Mouse (Mus musculus) heart, adult 2 months (tissue): ENCODE results near the gene Cav2. TPM values are rescaled to one million over a fixed set of nuclear protein-coding genes. Genes with fewer than 3 reads are reported as not detected.

Experiments
- DNase-seq, 2 experiments: peaks; one replicate each; pipeline ENCODE4 v3.0.0; 2021
- H3K27ac ChIP-seq: fragments of 200-600 bp; 2 replicates; pipeline ENCODE4 v1.8.1; 2022
- H3K27me3 ChIP-seq: fragments of 200-500 bp; 2 replicates; pipeline ENCODE4 v1.6.1; 2012; ENCODE audit warnings: mild to moderate bottlenecking, low read length, inconsistent platforms, mixed read lengths; ENCODE audit not compliant: control insufficient read depth, insufficient read depth
- H3K36me3 ChIP-seq: fragments of 200-500 bp; 2 replicates; pipeline ENCODE4 v1.6.1; 2012; ENCODE audit warnings: low read length, inconsistent platforms; ENCODE audit not compliant: control insufficient read depth, insufficient read depth
- H3K4me1 ChIP-seq: fragments of 200-500 bp; 2 replicates; pipeline ENCODE4 v1.6.1; 2011; ENCODE audit warnings: low read length; ENCODE audit not compliant: control insufficient read depth, insufficient read depth
- H3K4me3 ChIP-seq: fragments of 200-600 bp; 2 replicates; pipeline ENCODE4 v1.8.1; 2022
- H3K79me2 ChIP-seq: fragments of 200-500 bp; replicated peaks from 2 replicates; pipeline ENCODE4 v1.6.1; 2012; ENCODE audit warnings: mild to moderate bottlenecking, inconsistent platforms, low read length, moderate library complexity, mixed read lengths; ENCODE audit not compliant: control insufficient read depth, insufficient read depth
- H3K9ac ChIP-seq: fragments of 200-500 bp; 2 replicates; pipeline ENCODE4 v1.6.1; 2012; ENCODE audit warnings: low read depth, mild to moderate bottlenecking, control low read depth, inconsistent platforms, low read length, mixed read lengths
- CTCF ChIP-seq: fragments of 200-600 bp; IDR thresholded peaks from 2 replicates; pipeline ENCODE4 v1.8.1; 2022; ENCODE audit warnings: antibody characterized with exemption, mild to moderate bottlenecking, moderate library complexity
- EP300 ChIP-seq: fragments of 200-500 bp; IDR thresholded peaks from 2 replicates; pipeline ENCODE4 v1.6.1; 2011; ENCODE audit warnings: low read depth, low read length, control low read depth; ENCODE audit not compliant: insufficient read depth
- POLR2A ChIP-seq: fragments of 200-500 bp; IDR thresholded peaks from 2 replicates; pipeline ENCODE4 v1.6.1; 2011; ENCODE audit warnings: mild to moderate bottlenecking, low read depth, low read length, control low read depth; ENCODE audit not compliant: insufficient read depth
- WGBS: fragments of 180-500 bp; shearing (Covaris S2); methylation state at CpG from one replicate; pipeline ENCODE4 v1.1.7; 2018; 5-methylcytosine and 5-hydroxymethylcytosine counted together
- intact Hi-C: fragments of 180-260 bp; cut with DNase I; formaldehyde crosslinking; loops from one replicate; pipeline ENCODE4 v1.15.1; 2025
- polyA plus RNA-seq: library from polyadenylated mRNA; depleted of rRNA; stranded (reverse); fragments of >200 nt; gene quantifications from 2 replicates; pipeline ENCODE4 v1.2.3, GENCODE M21; 2012
- total RNA-seq, 2 experiments: library from RNA; stranded (reverse); gene quantifications; 2 replicates each; pipeline ENCODE4 v1.2.3; 2021

The Cav2 gene
- total and polyA plus RNA-seq, 3 experiments, result 40.7 to 54.2 (median 44.8) TPM

DNA sequence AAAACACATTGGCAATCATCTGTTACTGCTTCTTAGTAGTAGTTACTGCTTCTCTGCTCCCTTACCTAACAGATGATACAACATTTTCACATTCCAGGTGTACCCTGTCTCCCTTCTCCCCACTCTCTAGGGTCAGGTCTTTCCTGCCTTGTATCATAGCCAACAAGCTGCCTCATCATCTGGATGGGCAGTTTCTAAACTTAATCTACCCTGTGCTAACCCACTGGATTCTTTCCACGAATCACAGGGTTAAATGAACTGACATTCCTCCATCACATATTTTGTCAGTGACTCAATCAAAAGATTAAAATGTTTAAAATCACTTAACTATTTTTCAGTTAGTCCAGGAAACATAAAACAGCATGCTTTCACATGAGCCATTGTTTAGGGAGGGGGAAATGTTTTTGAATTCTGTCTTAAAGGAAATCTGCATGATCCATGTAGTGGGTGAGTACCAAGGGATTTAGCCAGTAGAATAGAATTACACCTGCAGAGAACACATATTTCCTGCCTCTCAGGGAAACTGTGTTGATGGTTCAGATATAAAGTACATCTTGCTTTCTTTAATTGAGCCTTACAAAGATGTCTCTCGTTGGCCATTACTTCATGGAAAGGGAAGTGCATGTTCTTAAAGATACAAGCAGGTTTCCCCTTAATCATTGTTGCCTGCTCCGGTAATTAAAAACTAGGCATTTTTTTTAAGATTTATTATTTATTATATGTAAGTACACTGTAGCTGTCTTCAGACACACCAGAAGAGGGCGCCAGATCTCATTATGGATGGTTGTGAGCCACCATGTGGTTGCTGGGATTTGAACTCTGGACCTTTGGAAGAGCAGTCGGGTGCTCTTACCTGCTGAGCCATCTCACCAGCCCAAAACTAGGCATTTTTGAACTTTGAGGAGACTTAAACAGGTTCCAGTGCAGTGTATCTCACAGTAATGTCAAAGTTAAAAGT is 34.0 kb downstream of the Cav2 start:
- Histone ChIP-seq H3K4me3 (peak overlapping the region; percentile 36), H3K27me3 (no peaks in the 10 kb centered on the region), H3K27ac (peak overlapping the region; percentile 81), H3K36me3 (peaks cover 43% of the 10 kb centered on the region), H3K79me2 (no peaks in the 10 kb centered on the region), H3K9ac (peak overlapping the region; percentile 38; the same call in 1 of the 2 replicates), H3K4me1 (peaks cover 15% of the 10 kb centered on the region)
- WGBS, result 48% methylated on average over 5 of the region's 5 CpGs
- no peak for DNase-seq
- intact Hi-C loops, result loop anchor here (2.0 kb wide), 1 partner anchor 118 kb away; no protein-coding TSS in a partner anchor
- TF ChIP-seq EP300 (no peak), CTCF (peak; percentile 56)

DNA sequence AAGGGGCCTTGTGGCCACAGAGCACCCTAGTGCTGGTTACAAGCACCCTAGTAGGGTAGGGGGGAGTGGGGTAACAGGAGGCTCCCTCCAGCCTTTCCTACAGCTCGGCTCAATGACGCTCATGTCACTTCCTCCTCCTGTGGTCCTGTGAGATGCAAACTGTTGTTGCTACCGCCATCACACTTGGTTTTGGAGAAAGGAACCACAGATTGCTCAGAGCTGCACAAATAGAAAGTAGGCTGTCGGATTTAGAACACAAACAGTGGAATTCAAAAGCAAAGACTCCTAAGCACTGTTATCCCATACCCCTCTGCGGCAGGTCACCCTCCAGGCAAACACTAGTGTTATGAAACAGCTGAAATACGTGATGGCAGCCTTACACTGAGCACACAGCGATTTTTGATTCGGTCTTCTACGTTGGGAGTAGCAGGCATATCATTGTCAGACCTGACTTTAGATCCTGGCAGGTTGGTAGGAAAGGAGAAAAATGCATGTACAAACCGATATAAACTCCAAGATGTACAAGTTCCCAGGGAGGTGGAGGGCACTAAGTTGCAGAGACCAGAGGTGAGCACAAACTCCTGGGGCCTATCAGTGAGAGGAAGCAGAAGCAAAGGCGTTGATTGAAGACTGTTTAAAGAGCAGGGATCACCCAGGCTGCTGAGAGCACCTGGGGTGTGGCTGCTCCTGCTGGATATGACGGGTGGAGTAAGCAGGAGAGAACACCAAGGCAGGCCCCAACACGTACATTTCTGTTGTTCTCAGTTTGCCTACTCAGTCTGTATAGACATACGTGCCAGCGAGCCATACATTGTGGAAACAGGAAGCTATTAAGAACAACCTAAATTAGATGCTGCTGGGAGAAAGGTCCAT is 35.5 kb downstream of the Cav2 start:
- intact Hi-C loops, result loop anchor here (2.0 kb wide), 1 partner anchor 36 kb away; no protein-coding TSS in a partner anchor
- Histone ChIP-seq H3K27ac (peak overlapping the region; percentile 81), H3K27me3 (no peaks in the 10 kb centered on the region), H3K79me2 (no peaks in the 10 kb centered on the region), H3K4me1 (peaks cover 20% of the 10 kb centered on the region), H3K36me3 (peaks cover 58% of the 10 kb centered on the region), H3K4me3 (peak overlapping the region; percentile 25), H3K9ac (peak overlapping the region; percentile 25; the same call in 1 of the 2 replicates)
- 52% methylated on average over 15 of the region's 15 CpGs for WGBS
- DNase-seq, result no peak
- TF ChIP-seq POLR2A, result 0 out of 2 replicates have a peak, but pooled peaks have one; percentile 9
- TF ChIP-seq CTCF, result no peak

DNA sequence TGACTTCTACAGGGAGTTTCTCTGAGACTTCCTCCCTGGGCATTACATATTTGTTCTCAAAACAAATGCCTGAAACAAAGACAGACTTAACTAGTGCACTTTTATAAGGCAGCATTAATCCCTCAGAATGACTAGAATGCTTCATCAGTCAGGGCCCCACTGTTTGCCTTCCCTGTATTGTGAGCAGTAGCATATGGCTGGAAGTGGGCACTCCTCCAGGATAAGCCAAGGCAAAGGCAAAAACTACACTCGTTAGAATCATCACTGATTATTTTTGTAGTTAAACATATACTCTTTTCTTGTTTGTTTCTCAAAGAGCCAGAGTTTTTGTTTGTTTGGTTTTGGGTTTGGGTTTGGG is 36.2 kb downstream of the Cav2 start:
- WGBS, result 23% methylated on average over 1 of the region's 1 CpGs
- Histone ChIP-seq H3K4me3 (peak overlapping the region; percentile 2; the same call in 1 of the 2 replicates), H3K9ac (no peak overlapping the region; the same call in 1 of the 2 replicates), H3K36me3 (peaks cover 64% of the 10 kb centered on the region), H3K4me1 (peaks cover 20% of the 10 kb centered on the region), H3K79me2 (no peaks in the 10 kb centered on the region), H3K27ac (peak overlapping the region; percentile 81), H3K27me3 (no peaks in the 10 kb centered on the region)
- intact Hi-C loops, result loop anchor here (2.0 kb wide), 1 partner anchor 36 kb away; no protein-coding TSS in a partner anchor
- DNase-seq, result no peak
- TF ChIP-seq EP300 (no peak), CTCF (no peak), POLR2A (no peak)

DNA sequence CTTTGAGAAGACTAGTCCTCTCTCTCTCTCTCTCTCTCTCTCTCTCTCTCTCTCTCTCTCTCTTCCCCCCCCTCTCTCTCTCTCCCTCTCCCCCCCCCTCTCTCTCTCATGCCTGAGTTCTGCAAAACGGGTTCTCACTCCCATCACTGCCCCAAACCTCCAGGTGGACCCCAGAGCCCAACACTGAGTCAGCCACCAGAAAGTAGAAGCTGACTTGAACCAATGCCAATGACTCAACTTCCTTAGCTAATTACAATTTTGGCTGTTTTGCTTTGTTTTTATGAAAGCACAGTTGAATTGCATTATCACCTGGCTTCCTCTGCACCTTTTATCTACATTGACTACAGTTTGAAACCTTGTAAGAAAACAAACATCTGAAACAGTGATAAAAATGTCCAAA is 37.0 kb downstream of the Cav2 start:
- DNase-seq, result no peak

DNA sequence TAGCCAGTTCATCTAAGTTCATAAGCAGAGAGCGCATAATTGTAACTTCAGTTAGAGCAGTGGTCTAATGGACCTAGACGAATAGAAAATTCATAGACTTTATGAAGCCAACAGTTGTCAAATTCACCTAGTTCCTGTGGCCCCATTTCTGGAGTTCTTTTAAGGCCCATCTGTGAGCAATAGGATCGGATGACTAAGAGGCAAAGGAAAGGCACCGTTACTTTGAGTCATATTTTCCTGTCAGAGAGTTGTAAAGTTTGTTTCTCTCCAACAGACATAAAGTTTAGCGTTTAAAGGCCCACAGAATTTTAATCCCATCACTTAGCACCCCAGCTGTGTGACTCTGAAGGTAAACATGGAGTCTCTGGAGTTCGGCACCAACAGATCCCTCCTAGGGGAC is 41.0 kb downstream of the Cav2 start:
- no peak for DNase-seq
- intact Hi-C loops, result no loop called here
- H3K79me2 ChIP-seq, result peaks cover 1% of the 10 kb centered on the region; the same call in 1 of the 2 replicates
- H3K4me1 ChIP-seq, result peaks cover 14% of the 10 kb centered on the region
- H3K4me3 ChIP-seq, result no peak overlapping the region
- H3K27ac ChIP-seq, result peak overlapping the region; percentile 22
- H3K27me3 ChIP-seq, result no peaks in the 10 kb centered on the region
- H3K36me3 ChIP-seq, result peaks cover 63% of the 10 kb centered on the region
- TF ChIP-seq CTCF, result no peak
- TF ChIP-seq EP300, result no peak
- TF ChIP-seq POLR2A, result no peak
- 56% methylated on average over 6 of the region's 6 CpGs for WGBS
- H3K9ac ChIP-seq, result no peak overlapping the region

More for the DNA sequence above, 37.0 kb downstream of the Cav2 start:
- Histone ChIP-seq H3K27me3 (no peaks in the 10 kb centered on the region), H3K27ac (peak overlapping the region; percentile 45), H3K4me3 (no peak overlapping the region), H3K9ac (no peak overlapping the region), H3K79me2 (no peaks in the 10 kb centered on the region), H3K36me3 (peaks cover 64% of the 10 kb centered on the region), H3K4me1 (peaks cover 20% of the 10 kb centered on the region)
- 25% methylated on average over 1 of the region's 1 CpGs for WGBS
- intact Hi-C loops, result loop anchor here (2.0 kb wide), 1 partner anchor 35 kb away; no protein-coding TSS in a partner anchor
- TF ChIP-seq POLR2A (no peak), EP300 (no peak), CTCF (no peak)
